Mouse (Mus musculus) yolk sac, embryonic 10.5 days (tissue): ENCODE measurements at regions not wholly inside any gene's neighbourhood (a gene's known extent, or its start where the extent isn't known, plus 50 kb on each side); places are given as distances from the start of the nearest gene placed in this dataset.

Source experiments
- DNase-seq: peaks from one replicate; pipeline ENCODE4 v3.0.0-alpha.2; 2017; ENCODE audit warnings: low spot score

GRCm38 (mm10) chr5:90029751-90030150 is 146.6 kb upstream of the Adamts3 start:
- DNase-seq = peak; percentile 38

GRCm38 (mm10) chr5:90026835-90027753 is 144.0 kb upstream of the Adamts3 start:
- DNase-seq = no peak

- no peak for DNase-seq
Observed at GRCm38 (mm10) chr5:90021447-90021846, 138.3 kb upstream of the Adamts3 start.

GRCm38 (mm10) chr5:90000758-90001157 is 117.6 kb upstream of the Adamts3 start:
- no peak for DNase-seq

GRCm38 (mm10) chr5:89991568-89991967 is 108.4 kb upstream of the Adamts3 start:
- no peak for DNase-seq

- DNase-seq = no peak
Observed at GRCm38 (mm10) chr5:89981627-89982026, 98.5 kb upstream of the Adamts3 start.

GRCm38 (mm10) chr5:89980204-89980603 is 97.1 kb upstream of the Adamts3 start:
- DNase-seq = no peak

- DNase-seq = no peak
Observed at GRCm38 (mm10) chr5:89952611-89953010, 69.5 kb upstream of the Adamts3 start.

- no peak for DNase-seq
Observed at GRCm38 (mm10) chr5:89945660-89945925, 62.5 kb upstream of the Adamts3 start.

- no peak for DNase-seq
Observed at GRCm38 (mm10) chr5:89944855-89945659, 61.9 kb upstream of the Adamts3 start.

- DNase-seq = no peak
Observed at GRCm38 (mm10) chr5:89943276-89944127, 60.4 kb upstream of the Adamts3 start.

GRCm38 (mm10) chr5:89942244-89942643 is 59.1 kb upstream of the Adamts3 start:
- no peak for DNase-seq

- no peak for DNase-seq
Observed at GRCm38 (mm10) chr5:89932999-89933398, 49.9 kb upstream of the Adamts3 start.
